Mouse (Mus musculus) adrenal gland, adult (tissue): Measurements from ENCODE around the gene Ppp1r9a.

ENCODE experiments used
- DNase-seq, 2 experiments: peaks; one replicate each; pipeline ENCODE4 v3.0.0; 2022 to 2023; ENCODE audit warnings: low spot score in 1 of 2; ENCODE audit not compliant: inconsistent age in 2 of 2

The Ppp1r9a gene

GRCm38 (mm10) chr6:5188036-5188435, 285.3 kb downstream of the Ppp1r9a start:
- DNase-seq: no peak

GRCm38 (mm10) chr6:5188938-5189337, 286.2 kb downstream of the Ppp1r9a start:
- no peak for DNase-seq

- peak; percentile 84 to 92 for DNase-seq
Measured at GRCm38 (mm10) chr6:5189507-5189906, 286.8 kb downstream of the Ppp1r9a start.

- no peak for DNase-seq
Measured at GRCm38 (mm10) chr6:5190761-5191160, 288.0 kb downstream of the Ppp1r9a start.

- no peak for DNase-seq
Measured at GRCm38 (mm10) chr6:5193693-5194092, 291.0 kb downstream of the Ppp1r9a start, which contains the start of gene Pon1. Pon1 (minus strand) TSS chr6:5193946.

GRCm38 (mm10) chr6:5198590-5198989, 295.9 kb downstream of the Ppp1r9a start:
- no peak for DNase-seq

GRCm38 (mm10) chr6:5199376-5199905, 296.7 kb downstream of the Ppp1r9a start:
- no peak for DNase-seq

GRCm38 (mm10) chr6:5199916-5200315, 297.2 kb downstream of the Ppp1r9a start:
- peak in 1 of 2 experiments; percentile 61 for DNase-seq

GRCm38 (mm10) chr6:5207817-5208216, 305.1 kb downstream of the Ppp1r9a start:
- DNase-seq: no peak
